Mouse (Mus musculus) hindbrain, postnatal 0 days (tissue): ENCODE measurements around the gene Odaph. TPM values are rescaled to one million over a fixed set of nuclear protein-coding genes. Genes with fewer than 3 reads are reported as not detected.
A peak's percentile ranks its signal among the peaks of the same experiment; 100 is the strongest.
"Not testable (repeated sequence)": the region's sequence is repeated elsewhere in the genome, so short reads cannot be mapped to it uniquely, and the experiment has no call there.

Experiments used
- ATAC-seq: fragments of 200-750 bp; cut with Nextera tagmentation; 2 replicates; pipeline ENCODE4 v1.8.0; 2017; ENCODE audit warnings: mild to moderate bottlenecking, moderate TSS enrichment, moderate library complexity
- DNase-seq: peaks from one replicate; pipeline ENCODE4 v3.0.0-alpha.2; 2015; ENCODE audit warnings: low spot score
- H3K27ac ChIP-seq: fragments of 300-500 bp; sonication (generic); 2 replicates; pipeline ENCODE4 v1.5.1; 2014; ENCODE audit warnings: mild to moderate bottlenecking
- H3K27me3 ChIP-seq: fragments of 300-500 bp; sonication (generic); 2 replicates; pipeline ENCODE4 v1.6.1; 2014; ENCODE audit warnings: low read length, mixed read lengths; ENCODE audit not compliant: insufficient read depth
- H3K36me3 ChIP-seq: fragments of 300-500 bp; sonication (generic); 2 replicates; pipeline ENCODE4 v1.6.1; 2014; ENCODE audit warnings: low read length, mixed read lengths; ENCODE audit not compliant: insufficient read depth
- H3K4me1 ChIP-seq: fragments of 300-500 bp; sonication (generic); 2 replicates; pipeline ENCODE4 v1.6.1; 2014; ENCODE audit warnings: antibody characterized with exemption, low read length, mixed read lengths; ENCODE audit not compliant: insufficient read depth
- H3K4me2 ChIP-seq: fragments of 300-500 bp; sonication (generic); 2 replicates; pipeline ENCODE4 v1.6.1; 2014; ENCODE audit warnings: low read depth, mild to moderate bottlenecking, low read length, moderate library complexity, mixed read lengths
- H3K4me3 ChIP-seq: fragments of 300-500 bp; sonication (generic); 2 replicates; pipeline ENCODE4 v1.5.1; 2014; ENCODE audit warnings: low read length
- H3K9ac ChIP-seq: fragments of 300-500 bp; sonication (generic); replicated peaks from 2 replicates; pipeline ENCODE4 v1.6.1; 2014; ENCODE audit warnings: mild to moderate bottlenecking, low read length, moderate library complexity, mixed read lengths
- H3K9me3 ChIP-seq: fragments of 300-500 bp; sonication (generic); 2 replicates; pipeline ENCODE4 v1.6.1; 2016; ENCODE audit warnings: low read length, mixed read lengths
- CTCF ChIP-seq: IDR thresholded peaks from 2 replicates; pipeline ENCODE4 v1.5.1; 2016; ENCODE audit warnings: antibody characterized with exemption, control low read depth, low read depth
- WGBS: fragments of 180-500 bp; shearing (Covaris S2); extraction: QIAGEN DNeasy Blood & Tissue Kit; methylation state at CpG from one replicate; pipeline ENCODE4 v1.1.7; 2014; 5-methylcytosine and 5-hydroxymethylcytosine counted together
- polyA plus RNA-seq: library from polyadenylated mRNA; unstranded; fragments of >200 nt; fragmentation: Nextera tagmentation; extraction: Ambion mirVana; gene quantifications from 2 replicates; pipeline ENCODE4 v1.2.1, GENCODE M21; 2015
- total RNA-seq: library from RNA; depleted of rRNA; stranded (reverse); fragments of >200 nt; gene quantifications from 2 replicates; pipeline ENCODE4 v1.2.3, GENCODE M21; 2014; rRNA removed

Gene Odaph
- total RNA-seq (1.2 TPM in 1 of 2 replicates, not detected in the other), polyA plus RNA-seq (0.66 and 1.1 TPM in 2 replicates)

DNA sequence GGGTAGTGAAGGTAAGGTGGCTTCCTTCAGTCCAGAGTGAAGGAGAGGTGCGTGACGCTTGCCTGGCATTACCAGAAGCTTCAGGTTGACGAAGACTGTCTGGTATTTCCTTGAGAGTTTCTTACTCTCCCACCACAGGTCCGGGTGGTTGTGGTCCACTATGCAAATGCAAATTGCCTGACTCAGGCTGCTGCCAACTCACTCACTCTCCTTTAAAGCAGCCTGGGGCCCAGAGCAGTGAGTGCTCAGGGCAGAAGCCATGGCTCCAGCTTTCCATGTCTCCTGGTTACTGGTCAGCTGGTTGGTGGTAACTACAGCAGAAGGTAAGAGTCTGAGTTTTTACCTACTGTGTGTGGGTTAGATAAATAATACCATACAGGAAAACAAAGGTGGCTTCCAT lies at the start of gene Odaph:
TSS of gene Odaph (plus strand) at position 240 of the 400 bp plus-strand sequence.
- Histone ChIP-seq H3K9ac (no peak within 1 kb of the TSS), H3K9me3 (no peaks in the 10 kb centered on the region), H3K4me2 (no peak within 1 kb of the TSS), H3K36me3 (no peaks in the 10 kb centered on the region), H3K27me3 (no peaks in the 10 kb centered on the region), H3K4me1 (no peaks in the 10 kb centered on the region), H3K27ac (no peak within 1 kb of the TSS), H3K4me3 (no peak within 1 kb of the TSS)
- 67% methylated on average over 4 of the region's 4 CpGs for WGBS
- ATAC-seq (no peak), DNase-seq (no peak)
- TF ChIP-seq CTCF, result no peak

DNA sequence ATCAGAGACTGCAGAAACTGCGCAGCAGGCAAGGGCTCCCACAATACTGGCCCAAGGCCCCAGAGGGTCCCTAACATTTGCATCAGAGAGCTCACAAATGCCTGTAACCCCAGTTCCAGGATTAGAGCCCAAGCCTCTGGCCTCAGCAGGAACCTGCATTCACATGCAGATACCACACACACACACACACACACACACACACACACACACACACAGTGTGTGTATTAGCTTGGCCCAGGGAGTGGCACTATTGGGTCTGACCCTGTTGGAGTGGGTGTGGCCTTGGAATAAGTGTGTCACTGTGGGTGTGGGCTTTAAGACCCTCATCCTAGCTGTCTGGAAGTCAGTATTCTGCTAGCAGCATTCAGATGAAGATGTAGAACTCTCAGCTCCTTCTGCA lies 41.7 kb upstream of the Odaph start:
- not testable (repeated sequence) for H3K4me2 ChIP-seq, H3K9ac ChIP-seq, H3K4me3 ChIP-seq, DNase-seq, ATAC-seq, H3K4me1 ChIP-seq, H3K9me3 ChIP-seq, H3K27me3 ChIP-seq, H3K27ac ChIP-seq
- peaks cover 22% of the 10 kb centered on the region; the same call in 1 of the 2 replicates for H3K36me3 ChIP-seq
- WGBS, result 79% methylated on average over 1 of the region's 1 CpGs

DNA sequence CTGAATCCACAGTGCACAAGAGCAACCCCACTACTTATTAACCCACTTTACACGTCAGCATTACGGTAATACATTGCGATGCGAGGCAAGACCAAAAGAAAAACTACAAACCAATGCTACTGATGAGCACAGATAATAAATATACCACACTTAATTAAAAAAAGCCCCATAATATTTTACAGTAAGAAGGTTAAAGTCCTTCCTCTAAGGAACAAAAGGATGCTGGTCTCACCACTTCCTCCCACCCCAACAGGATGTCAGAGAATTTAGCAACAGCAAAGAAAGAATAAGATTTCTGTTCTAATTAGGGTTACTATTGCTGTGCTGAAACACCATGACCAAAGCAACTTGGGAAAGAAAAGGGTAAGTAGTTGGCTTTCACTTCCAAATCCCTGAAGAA lies 40.3 kb upstream of the Odaph start:
- H3K36me3 ChIP-seq, result peaks cover 22% of the 10 kb centered on the region; the same call in 1 of the 2 replicates
- H3K9ac ChIP-seq, result no peak overlapping the region
- TF ChIP-seq CTCF, result no peak
- H3K27me3 ChIP-seq, result no peaks in the 10 kb centered on the region
- 97% methylated on average over 4 of the region's 4 CpGs for WGBS
- no peak for ATAC-seq
- H3K27ac ChIP-seq, result no peak overlapping the region
- DNase-seq, result no peak
- H3K4me2 ChIP-seq, result no peak overlapping the region
- no peak overlapping the region for H3K4me3 ChIP-seq
- H3K9me3 ChIP-seq, result no peaks in the 10 kb centered on the region
- H3K4me1 ChIP-seq, result no peaks in the 10 kb centered on the region

DNA sequence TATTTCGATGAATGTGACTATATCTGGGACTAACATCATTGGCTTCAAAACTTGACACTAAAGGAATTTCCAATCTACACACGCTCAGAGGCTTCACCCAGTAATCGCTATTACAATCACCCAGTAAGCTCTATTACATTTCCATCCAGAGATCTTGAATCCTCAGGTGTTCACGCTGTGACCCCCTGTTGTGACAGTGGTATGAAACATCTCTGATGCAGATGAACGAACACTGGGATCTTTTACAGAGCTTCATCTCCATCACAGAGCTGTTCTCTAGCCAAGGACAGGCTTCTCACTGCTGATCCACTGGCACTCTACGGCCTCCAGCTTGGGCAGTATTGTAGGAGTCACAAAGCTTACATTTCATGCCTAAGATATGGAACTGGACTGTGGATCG lies 37.8 kb upstream of the Odaph start:
- no peak for TF ChIP-seq CTCF
- H3K27me3 ChIP-seq, result no peaks in the 10 kb centered on the region
- ATAC-seq (no peak), DNase-seq (no peak)
- no peaks in the 10 kb centered on the region for H3K9me3 ChIP-seq
- H3K4me3 ChIP-seq, result no peak overlapping the region
- H3K4me1 ChIP-seq, result no peaks in the 10 kb centered on the region
- H3K27ac ChIP-seq, result no peak overlapping the region
- H3K4me2 ChIP-seq, result no peak overlapping the region
- 84% methylated on average over 7 of the region's 7 CpGs for WGBS
- H3K9ac ChIP-seq, result no peak overlapping the region
- peaks cover 33% of the 10 kb centered on the region for H3K36me3 ChIP-seq

DNA sequence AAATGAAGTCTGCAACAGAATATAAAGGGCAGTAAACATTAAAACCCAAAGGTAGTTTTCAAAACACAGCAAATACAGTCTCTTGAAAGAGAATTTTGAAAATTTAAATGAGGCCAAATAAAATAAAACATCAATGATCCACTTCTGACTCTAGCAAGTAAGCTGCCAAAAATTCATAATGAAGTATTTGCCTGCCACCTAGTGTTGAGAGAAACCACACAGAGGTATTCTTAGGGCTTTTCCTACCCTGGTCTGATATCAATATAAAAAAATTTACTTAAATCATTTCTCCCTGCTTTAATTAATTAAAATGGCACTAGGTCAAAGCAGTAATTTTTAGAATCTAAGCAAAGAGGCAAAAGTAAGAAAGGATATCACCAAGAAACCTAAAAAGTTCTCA lies 35.9 kb upstream of the Odaph start:
- TF ChIP-seq CTCF, result peak; percentile 60
- no peaks in the 10 kb centered on the region for H3K27me3 ChIP-seq
- H3K4me1 ChIP-seq, result no peaks in the 10 kb centered on the region
- no peak overlapping the region for H3K4me2 ChIP-seq
- no peak overlapping the region for H3K4me3 ChIP-seq
- DNase-seq (peak; percentile 75), ATAC-seq (no peak)
- no peak overlapping the region for H3K27ac ChIP-seq
- H3K9me3 ChIP-seq, result no peaks in the 10 kb centered on the region
- H3K36me3 ChIP-seq, result peaks cover 30% of the 10 kb centered on the region
- no peak overlapping the region for H3K9ac ChIP-seq

DNA sequence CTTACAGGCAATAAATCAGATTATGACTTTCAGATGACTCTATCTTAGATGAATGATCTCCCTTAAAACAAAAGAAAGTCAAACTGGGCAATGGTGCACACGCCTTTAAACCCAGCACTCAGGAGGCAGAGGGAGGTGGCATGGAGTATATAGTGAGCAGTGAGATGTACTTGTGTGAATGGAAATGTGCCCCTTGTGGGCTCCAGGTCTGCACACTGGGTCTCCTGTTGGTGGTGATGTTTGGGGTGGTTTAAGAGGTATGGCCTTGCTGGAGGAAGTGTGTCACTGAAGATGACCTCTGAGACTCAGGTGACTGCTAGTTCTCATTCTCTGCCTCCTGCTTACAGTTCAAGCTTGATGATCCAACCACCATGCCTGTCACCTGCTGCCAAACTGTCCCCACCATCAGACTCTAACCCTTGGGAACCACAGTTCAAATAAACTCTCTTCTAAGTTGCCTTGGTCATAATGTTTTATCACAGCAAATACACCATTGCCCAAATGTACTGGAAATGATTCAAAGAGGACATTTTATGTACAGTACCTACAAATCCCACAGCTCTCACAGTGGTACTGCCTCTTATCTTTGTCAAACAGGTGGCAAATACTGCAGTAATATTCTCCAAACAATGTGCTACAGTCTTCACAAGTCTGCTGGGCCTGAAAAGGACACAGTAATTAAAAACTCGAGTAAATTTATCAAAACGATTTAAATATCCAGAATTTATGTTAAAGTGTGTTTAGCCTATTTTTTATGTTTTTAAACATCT lies 30.1 kb upstream of the Odaph start:
- no peak for ATAC-seq
- H3K27me3 ChIP-seq, result no peaks in the 10 kb centered on the region

DNA sequence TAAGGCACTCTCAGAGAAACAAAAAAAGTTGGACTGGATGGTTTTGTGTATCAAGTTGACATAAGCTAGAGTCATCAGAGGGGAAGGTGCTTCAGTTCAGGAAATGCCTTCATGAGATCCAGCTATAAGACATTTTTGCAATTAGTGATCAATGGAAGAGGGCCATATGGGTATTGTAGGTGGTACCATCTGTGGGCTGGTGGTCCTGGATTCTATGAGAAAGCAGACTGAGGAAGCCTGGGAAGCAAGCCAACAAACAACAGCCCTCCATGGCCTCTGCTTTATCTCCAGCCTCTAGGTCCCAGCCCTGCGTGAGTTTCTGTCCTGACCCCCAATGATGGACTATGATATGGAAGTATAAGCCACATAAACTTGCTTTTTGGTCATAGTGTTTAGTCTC lies 28.2 kb upstream of the Odaph start:
- no peaks in the 10 kb centered on the region for H3K9me3 ChIP-seq
- H3K36me3 ChIP-seq, result peaks cover 11% of the 10 kb centered on the region
- no peak overlapping the region for H3K4me2 ChIP-seq
- no peak for ATAC-seq
- no peak overlapping the region for H3K27ac ChIP-seq
- no peak overlapping the region for H3K9ac ChIP-seq
- no peak overlapping the region for H3K4me3 ChIP-seq
- 50% methylated on average over 1 of the region's 1 CpGs for WGBS
- no peak for TF ChIP-seq CTCF
- DNase-seq, result no peak
- peaks cover 13% of the 10 kb centered on the region for H3K4me1 ChIP-seq
- H3K27me3 ChIP-seq, result no peaks in the 10 kb centered on the region

More for the DNA sequence above, 30.1 kb upstream of the Odaph start:
- WGBS, result 93% methylated on average over 3 of the region's 3 CpGs
- no peak for DNase-seq
- Histone ChIP-seq H3K4me3 (no peak overlapping the region), H3K36me3 (peaks cover 18% of the 10 kb centered on the region), H3K9me3 (no peaks in the 10 kb centered on the region), H3K4me1 (peaks cover 13% of the 10 kb centered on the region), H3K9ac (no peak overlapping the region), H3K4me2 (no peak overlapping the region), H3K27ac (no peak overlapping the region)
- no peak for TF ChIP-seq CTCF
